Mouse (Mus musculus): ENCODE data around the gene Hkdc1. TPM values are rescaled to one million over a fixed set of nuclear protein-coding genes. Genes with fewer than 3 reads are reported as not detected.

Hkdc1 gene
- polyA plus RNA-seq, 1 experiment from 2014 or later = 5.2 TPM

- no peak for ATAC-seq (replicated peaks; ENCODE audit: low FRiP score)
- no peak overlapping the region for H3K4me3 ChIP-seq (replicated peaks)
- no peaks in the 10 kb centered on the region for H3K27me3 ChIP-seq
- no peaks in the 10 kb centered on the region for H3K36me3 ChIP-seq
- peaks cover 15% of the 10 kb centered on the region; the same call in 1 of the 2 replicates for H3K4me1 ChIP-seq
- H3K27ac ChIP-seq = no peak overlapping the region
- H3K9ac ChIP-seq = no peak overlapping the region
- H3K4me2 ChIP-seq = no peak overlapping the region
- 68% methylated on average over 7 of the region's 7 CpGs for WGBS
- no peaks in the 10 kb centered on the region for H3K9me3 ChIP-seq (replicated peaks)
Measured at GRCm38 (mm10) chr10:62418831-62419356, 3.4 kb downstream of the Hkdc1 start.

- H3K36me3 ChIP-seq = no peaks in the 10 kb centered on the region
- no peaks in the 10 kb centered on the region for H3K27me3 ChIP-seq
- 42% methylated on average over 4 of the region's 4 CpGs for WGBS
- no peak overlapping the region for H3K9ac ChIP-seq
- no peaks in the 10 kb centered on the region for H3K9me3 ChIP-seq (replicated peaks)
- H3K4me3 ChIP-seq (replicated peaks) = no peak overlapping the region
- H3K4me1 ChIP-seq = peaks cover 29% of the 10 kb centered on the region
- H3K27ac ChIP-seq = peak overlapping the region; percentile 89
- peak; percentile 10; the same call in 1 of the 2 replicates for ATAC-seq (replicated peaks; ENCODE audit: low FRiP score)
- H3K4me2 ChIP-seq = peak overlapping the region; percentile 14; the same call in 1 of the 2 replicates
Measured at GRCm38 (mm10) chr10:62413606-62413982, 8.7 kb downstream of the Hkdc1 start.

- no peaks in the 10 kb centered on the region for H3K36me3 ChIP-seq
- peak; percentile 77 for ATAC-seq (replicated peaks; ENCODE audit: low FRiP score)
Measured at GRCm38 (mm10) chr10:62412906-62413605, 9.2 kb downstream of the Hkdc1 start.

GRCm38 (mm10) chr10:62411431-62412410 lies 10.6 kb downstream of the Hkdc1 start:
- 0 out of 2 replicates have a peak, but pooled peaks cover 5% of the 10 kb centered on the region for H3K27me3 ChIP-seq
- 67% methylated on average over 19 of the region's 19 CpGs for WGBS
- no peaks in the 10 kb centered on the region for H3K36me3 ChIP-seq
- peaks cover 29% of the 10 kb centered on the region for H3K4me1 ChIP-seq
- no peaks in the 10 kb centered on the region for H3K9me3 ChIP-seq (replicated peaks)
- no peak for ATAC-seq (replicated peaks; ENCODE audit: low FRiP score)
- H3K9ac ChIP-seq = no peak overlapping the region
- H3K4me2 ChIP-seq = no peak overlapping the region
- H3K27ac ChIP-seq = no peak overlapping the region
- no peak overlapping the region for H3K4me3 ChIP-seq (replicated peaks)

More at GRCm38 (mm10) chr10:62412906-62413605, 9.2 kb downstream of the Hkdc1 start:
- peak overlapping the region; percentile 89 for H3K27ac ChIP-seq
- no peaks in the 10 kb centered on the region for H3K9me3 ChIP-seq (replicated peaks)
- no peaks in the 10 kb centered on the region for H3K27me3 ChIP-seq
- H3K4me1 ChIP-seq = peaks cover 29% of the 10 kb centered on the region
- peak overlapping the region; percentile 14; the same call in 1 of the 2 replicates for H3K4me2 ChIP-seq
- no peak overlapping the region for H3K9ac ChIP-seq
- 11% methylated on average over 8 of the region's 8 CpGs for WGBS
- no peak overlapping the region for H3K4me3 ChIP-seq (replicated peaks)

- Histone ChIP-seq H3K9ac (no peak overlapping the region), H3K4me1 (peaks cover 29% of the 10 kb centered on the region), H3K27ac (no peak overlapping the region), H3K4me3 (replicated peaks) (no peak overlapping the region), H3K9me3 (replicated peaks) (no peaks in the 10 kb centered on the region), H3K27me3 (peaks cover 9% of the 10 kb centered on the region; the same call in 1 of the 2 replicates), H3K4me2 (no peak overlapping the region), H3K36me3 (no peaks in the 10 kb centered on the region)
- WGBS = 12% methylated on average over 5 of the region's 5 CpGs
- no peak; the same call in 1 of the 2 replicates for ATAC-seq (replicated peaks; ENCODE audit: low FRiP score)
Measured at GRCm38 (mm10) chr10:62410943-62411342, 11.3 kb downstream of the Hkdc1 start.

GRCm38 (mm10) chr10:62404901-62405300 lies 17.4 kb downstream of the Hkdc1 start:
- peak overlapping the region; percentile 7; the same call in 1 of the 2 replicates for H3K4me3 ChIP-seq (replicated peaks)
- no peaks in the 10 kb centered on the region for H3K36me3 ChIP-seq
- peak overlapping the region; percentile 49 for H3K4me2 ChIP-seq
- 0 out of 2 replicates have a peak, but pooled peaks have one; percentile 36 for ATAC-seq (replicated peaks; ENCODE audit: low FRiP score)
- no peak overlapping the region for H3K27ac ChIP-seq
- 33% methylated on average over 14 of the region's 14 CpGs for WGBS
- no peaks in the 10 kb centered on the region for H3K9me3 ChIP-seq (replicated peaks)
- H3K4me1 ChIP-seq = peaks cover 6% of the 10 kb centered on the region; the same call in 1 of the 2 replicates
- H3K9ac ChIP-seq = no peak overlapping the region
- H3K27me3 ChIP-seq = peaks cover 17% of the 10 kb centered on the region

- H3K4me3 ChIP-seq (replicated peaks) = no peak overlapping the region
- H3K27ac ChIP-seq = no peak overlapping the region
- no peaks in the 10 kb centered on the region for H3K36me3 ChIP-seq
- no peak for ATAC-seq (replicated peaks; ENCODE audit: low FRiP score)
- H3K4me2 ChIP-seq = no peak overlapping the region
- WGBS = 71% methylated on average over 19 of the region's 19 CpGs
- no peak overlapping the region for H3K9ac ChIP-seq
- H3K27me3 ChIP-seq = peaks cover 11% of the 10 kb centered on the region
- no peaks in the 10 kb centered on the region for H3K9me3 ChIP-seq (replicated peaks)
- H3K4me1 ChIP-seq = peaks cover 6% of the 10 kb centered on the region; the same call in 1 of the 2 replicates
Measured at GRCm38 (mm10) chr10:62401641-62402111, 20.6 kb downstream of the Hkdc1 start.

GRCm38 (mm10) chr10:62383011-62383410 lies 39.3 kb downstream of the Hkdc1 start:
- no peaks in the 10 kb centered on the region for H3K9me3 ChIP-seq (replicated peaks)
- ATAC-seq (replicated peaks; ENCODE audit: low FRiP score) = no peak
- no peak overlapping the region for H3K9ac ChIP-seq
- H3K4me2 ChIP-seq = no peak overlapping the region
- no peak overlapping the region for H3K4me3 ChIP-seq (replicated peaks)
- no peaks in the 10 kb centered on the region for H3K27me3 ChIP-seq
- H3K27ac ChIP-seq = no peak overlapping the region
- 77% methylated on average over 3 of the region's 3 CpGs for WGBS
- H3K36me3 ChIP-seq = no peaks in the 10 kb centered on the region
- H3K4me1 ChIP-seq = no peaks in the 10 kb centered on the region

GRCm38 (mm10) chr10:62380936-62381335 lies 41.4 kb downstream of the Hkdc1 start:
- Histone ChIP-seq H3K27ac (no peak overlapping the region), H3K9me3 (replicated peaks) (no peaks in the 10 kb centered on the region), H3K4me1 (no peaks in the 10 kb centered on the region), H3K4me2 (no peak overlapping the region), H3K4me3 (replicated peaks) (no peak overlapping the region), H3K9ac (no peak overlapping the region), H3K36me3 (no peaks in the 10 kb centered on the region), H3K27me3 (no peaks in the 10 kb centered on the region)
- no peak for ATAC-seq (replicated peaks; ENCODE audit: low FRiP score)

GRCm38 (mm10) chr10:62379808-62380207 lies 42.5 kb downstream of the Hkdc1 start, which contains the start of gene Hk1:
Gene Hk1, minus strand, starts transcription at chr10:62379908.
- no peaks in the 10 kb centered on the region for H3K27me3 ChIP-seq
- no peaks in the 10 kb centered on the region for H3K36me3 ChIP-seq
- no peak within 1 kb of the TSS for H3K9ac ChIP-seq
- 75% methylated on average over 1 of the region's 1 CpGs for WGBS
- H3K27ac ChIP-seq = no peak within 1 kb of the TSS
- H3K4me1 ChIP-seq = no peaks in the 10 kb centered on the region
- no peaks in the 10 kb centered on the region for H3K9me3 ChIP-seq (replicated peaks)
- H3K4me3 ChIP-seq (replicated peaks) = no peak within 1 kb of the TSS
- no peak for ATAC-seq (replicated peaks; ENCODE audit: low FRiP score)
- no peak within 1 kb of the TSS for H3K4me2 ChIP-seq

GRCm38 (mm10) chr10:62358827-62359226 lies 63.5 kb downstream of the Hkdc1 start:
- Histone ChIP-seq H3K36me3 (no peaks in the 10 kb centered on the region), H3K4me2 (no peak overlapping the region), H3K27ac (no peak overlapping the region), H3K4me3 (replicated peaks) (no peak overlapping the region), H3K9me3 (replicated peaks) (no peaks in the 10 kb centered on the region), H3K4me1 (no peaks in the 10 kb centered on the region), H3K27me3 (no peaks in the 10 kb centered on the region), H3K9ac (no peak overlapping the region)
- no peak for ATAC-seq (replicated peaks; ENCODE audit: low FRiP score)
- 91% methylated on average over 7 of the region's 7 CpGs for WGBS

Data from kidney, embryonic 15.5 days (tissue).